Comparison of ENCODE assay signal across 28 mouse cellular contexts in the genomic region with DNA sequence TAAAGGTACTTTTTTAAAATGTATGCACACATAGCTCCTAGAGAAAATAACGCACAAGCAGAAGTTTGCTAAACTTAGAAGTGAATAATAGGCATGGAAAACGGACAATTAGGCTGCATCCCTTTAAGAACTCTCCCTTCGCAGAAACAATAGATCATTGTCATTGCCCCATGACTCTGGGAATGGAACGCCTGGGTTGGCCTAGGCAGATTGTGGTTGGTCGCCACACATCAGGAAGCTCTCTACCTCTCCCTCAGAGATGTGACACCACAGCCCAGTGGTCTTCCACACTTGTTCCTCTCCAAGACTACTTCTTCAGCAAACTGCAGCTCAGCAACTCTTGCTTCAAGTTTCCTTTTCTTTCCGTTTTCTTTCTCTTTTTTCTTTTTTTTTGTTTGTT.
DNase-seq lines count a peak whose midpoint lies in the region; ATAC-seq and TF ChIP-seq lines count a peak whose summit lies in the region.
"Had no signal": no experiment of that assay in that cellular context is flagged by ENCODE, and none has a peak within 500 bp of the region (broad histone marks: within the 10 kb centered on the region; RNA-seq: fewer than 3 reads in every experiment).

No protein-coding gene starts in this region.

- H3K27ac ChIP-seq in layer of hippocampus, adult 2 months, result peak overlapping the region; percentile 61
- H3K27ac ChIP-seq in cortical plate, adult 2 months (ENCODE audit: insufficient read depth, low read length), result 0 out of 2 replicates have a peak overlapping the region, but pooled peaks have one; percentile 23
- H3K27ac ChIP-seq: forebrain, embryonic 13.5 days; gastrocnemius, adult 2 months; heart, adult 2 months; hindbrain, embryonic 15.5 days; kidney, embryonic 15.5 days; left cerebral cortex, adult 2 months; limb, embryonic 12.5 days; liver, embryonic 15.5 days; midbrain, embryonic 13.5 days had no signal

- TF ChIP-seq CTCF in layer of hippocampus, adult 2 months (conservative IDR thresholded peaks at IDR 0.05), result no peak
- TF ChIP-seq CTCF in cortical plate, adult 2 months (IDR thresholded peaks at IDR 0.05; ENCODE audit: extremely low read depth, insufficient read depth, low read length), result no peak

- no peaks in the 10 kb centered on the region for H3K4me1 ChIP-seq in cortical plate, adult 2 months (ENCODE audit: control insufficient read depth, insufficient read depth, low read length)
- H3K4me1 ChIP-seq: forebrain, embryonic 13.5 days; kidney, embryonic 15.5 days; limb, embryonic 12.5 days; liver, embryonic 15.5 days; midbrain, embryonic 13.5 days had no signal

- no peak overlapping the region; the same call in 1 of the 2 replicates for H3K4me3 ChIP-seq in layer of hippocampus, adult 2 months
- H3K4me3 ChIP-seq in cortical plate, adult 2 months (ENCODE audit: insufficient read depth, low read length), result no peak overlapping the region
- H3K4me3 ChIP-seq: forebrain, embryonic 13.5 days; gastrocnemius, adult 2 months; heart, adult 2 months; heart, embryonic 12.5 days; hindbrain, embryonic 15.5 days; kidney, embryonic 15.5 days; left cerebral cortex, adult 2 months; limb, embryonic 12.5 days; liver, embryonic 15.5 days; midbrain, embryonic 13.5 days had no signal

- no peak for ATAC-seq in monocyte, adult 5-6 weeks (replicated peaks; ENCODE audit: insufficient number of reproducible peaks, low FRiP score, low TSS enrichment, poor library complexity, severe bottlenecking)
- ATAC-seq: forebrain, embryonic 13.5 days; inflammation-experienced regulatory T-cells, adult 6 months; midbrain, embryonic 13.5 days had no signal

- DNase-seq in layer of hippocampus, adult 2 months (ENCODE audit: low spot score in 2 of 2), result no peak
- no peak for DNase-seq in layer of hippocampus, adult 18-20 months (ENCODE audit: low spot score in 2 of 2)
- peak; percentile 7 for DNase-seq in right cerebral cortex, adult 18-20 months
- no peak for DNase-seq in right cerebral cortex, adult 2 months (ENCODE audit: low spot score in 2 of 2)
- peak; percentile 77 for DNase-seq in retina, postnatal 1 day
- DNase-seq in thymus, postnatal 25 days, result no peak
- DNase-seq: adrenal gland, adult 8-10 months; B cell, adult 2 months; cerebellum, adult 8-10 months; gastrocnemius, adult 2 months; gastrocnemius, postnatal 36 days; heart, adult 2 months; heart, postnatal 4 days; kidney, adult 11 months; kidney, postnatal 36 days; lung, postnatal 14 days; right cerebral cortex, postnatal 4 days had no signal

- TF ChIP-seq POLR2A in cortical plate, adult 2 months (IDR thresholded peaks at IDR 0.05; ENCODE audit: extremely low read depth, insufficient read depth, low read length), result no peak

Comparison
In these comparisons a context has a peak if more than half of its experiments do, and no peak if none do; other contexts are left out.
1. DNase-seq: peak in right cerebral cortex, adult 18-20 months (single experiment) and retina, postnatal 1 day (single experiment); none in layer of hippocampus, adult 2 months (0 of 2), layer of hippocampus, adult 18-20 months (0 of 2), right cerebral cortex, adult 2 months (0 of 2) and thymus, postnatal 25 days (single experiment).